Mouse (Mus musculus): ENCODE data around the gene Etaa1. TPM values are rescaled to one million over a fixed set of nuclear protein-coding genes. Genes with fewer than 3 reads are reported as not detected.

Gene Etaa1
- polyA plus RNA-seq (2014; fragmentation: Illumina TruSeq; extraction: RNeasy Lipid Tissue Mini Kit (QIAGEN cat#74804); ENCODE audit: low read depth, low replicate concordance), result 33.0 TPM

DNA sequence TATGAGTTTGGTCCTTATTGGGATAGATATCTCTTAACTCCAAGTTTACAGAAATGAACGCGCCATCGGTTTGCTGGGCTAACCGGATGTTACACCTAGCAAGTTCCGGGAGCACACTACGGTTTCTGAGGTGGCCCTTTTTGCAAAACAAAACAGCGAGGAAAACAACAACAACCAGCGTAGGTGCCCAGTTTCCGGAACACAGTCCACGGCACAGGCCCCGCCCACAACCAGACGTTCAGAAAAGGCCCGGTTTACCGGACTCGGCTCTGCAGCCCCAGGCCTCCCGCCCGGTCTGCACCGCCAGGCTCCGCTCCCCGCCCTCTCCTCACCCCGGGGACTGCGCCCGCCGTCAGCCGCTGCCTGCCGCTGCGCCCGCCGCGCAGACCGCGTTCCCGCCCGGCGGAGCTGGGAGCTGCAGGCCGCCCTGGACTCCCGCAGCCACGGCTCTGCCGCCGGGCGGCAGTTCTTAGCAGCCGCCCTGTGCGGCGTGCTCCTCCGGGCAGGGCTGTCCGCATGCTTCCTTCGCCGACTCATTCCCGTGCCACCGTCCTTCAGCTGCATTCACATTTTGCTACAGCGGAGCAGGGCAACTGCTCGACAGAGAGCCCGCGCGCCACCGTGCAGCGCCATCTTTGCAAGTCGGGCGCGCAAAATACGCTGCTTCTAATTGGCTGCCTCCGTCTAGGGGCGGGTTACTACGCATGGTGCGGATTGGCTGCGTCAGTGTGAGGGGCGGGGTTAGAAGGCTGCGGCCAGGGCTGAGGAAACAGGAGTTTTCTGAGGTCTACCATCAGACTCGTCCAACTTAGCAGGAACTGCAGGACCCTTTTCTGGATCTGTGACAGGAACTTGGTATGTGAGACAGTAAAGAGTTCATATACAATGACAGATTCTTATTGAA is at the start of gene Etaa1:
Gene Etaa1, minus strand, starts transcription at position 645 of the 904 bp plus-strand sequence.

